Mouse (Mus musculus) cerebral cortex, adult 2 months (tissue): ENCODE results near the gene Ccdc155.

Experiments
- WGBS: fragments of 180-500 bp; shearing (Covaris S2); methylation state at CpG from one replicate; pipeline ENCODE4 v1.1.7; 2018; 5-methylcytosine and 5-hydroxymethylcytosine counted together

Gene Ccdc155

GRCm38 (mm10) chr7:45226421-45226820, 21.7 kb upstream of the Ccdc155 start:
- WGBS, result 98% methylated on average over 5 of the region's 5 CpGs

DNA sequence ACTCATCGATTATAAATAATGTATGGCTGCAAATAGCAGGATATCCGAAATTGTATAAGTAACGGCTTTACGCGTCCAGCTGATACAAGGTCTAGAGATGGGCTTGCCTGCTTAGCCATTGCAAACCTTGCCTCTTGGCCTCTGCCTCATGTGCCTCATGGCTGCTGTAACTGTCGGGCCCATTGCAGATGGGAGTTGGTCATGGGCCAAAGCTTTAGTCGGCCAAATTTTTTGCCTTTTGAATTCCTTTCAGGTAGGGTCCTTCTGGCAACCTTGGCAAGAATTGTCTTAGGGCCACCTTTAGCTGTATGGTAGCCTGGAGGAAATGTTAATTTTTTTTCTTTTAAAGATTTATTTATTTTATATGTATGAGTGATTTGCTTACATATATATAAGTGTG, 20.1 kb upstream of the Ccdc155 start:
- 89% methylated on average over 7 of the region's 7 CpGs for WGBS

GRCm38 (mm10) chr7:45221680-45222079, 17.0 kb upstream of the Ccdc155 start:
- WGBS, result 91% methylated on average over 2 of the region's 2 CpGs

DNA sequence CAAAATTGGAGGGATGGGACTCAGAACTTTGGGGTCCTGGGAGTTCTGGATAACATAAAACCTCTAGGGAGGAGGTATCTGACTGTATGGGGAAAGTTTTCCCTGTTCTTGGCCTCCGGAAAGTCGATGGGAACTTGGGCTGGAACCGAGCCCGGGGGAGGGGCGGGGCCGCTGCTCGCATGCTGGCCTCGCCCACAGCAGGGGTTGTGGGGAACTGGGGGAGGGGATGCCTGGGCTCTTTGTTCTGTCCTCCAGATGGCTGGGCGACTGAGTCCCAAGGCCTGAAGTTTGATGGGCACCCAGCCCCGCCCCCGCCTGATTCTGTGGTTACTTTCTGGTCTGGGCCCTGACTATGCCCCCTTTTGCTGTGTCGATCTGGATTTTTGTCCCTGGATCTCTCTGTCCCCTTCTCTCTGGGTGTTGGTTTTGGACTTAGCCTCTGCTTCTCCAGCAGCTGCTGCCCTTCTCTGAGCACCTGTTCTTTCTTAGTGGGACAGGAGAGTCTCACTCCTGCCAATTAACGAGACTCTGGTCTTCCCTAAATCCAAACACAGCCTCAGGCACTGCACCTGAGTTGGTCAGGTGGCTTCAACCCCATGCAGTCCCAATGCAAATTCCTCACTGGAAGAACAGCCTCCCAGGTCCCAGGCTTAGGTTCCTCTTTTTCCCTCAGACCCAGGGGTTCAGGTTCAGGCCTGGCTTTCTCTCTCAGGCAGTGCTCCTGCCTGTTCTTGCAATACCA, 11.9 kb upstream of the Ccdc155 start:
- 17% methylated on average over 13 of the region's 13 CpGs for WGBS

GRCm38 (mm10) chr7:45215673-45216441, 11.2 kb upstream of the Ccdc155 start, which contains the start of gene Tead2:
Gene Tead2, plus strand, starts transcription at chr7:45215753.
- 3% methylated on average over 55 of the region's 55 CpGs for WGBS

- 81% methylated on average over 5 of the region's 5 CpGs for WGBS
These were observed 9.0 kb upstream of the Ccdc155 start for GRCm38 (mm10) chr7:45213708-45214107.

DNA sequence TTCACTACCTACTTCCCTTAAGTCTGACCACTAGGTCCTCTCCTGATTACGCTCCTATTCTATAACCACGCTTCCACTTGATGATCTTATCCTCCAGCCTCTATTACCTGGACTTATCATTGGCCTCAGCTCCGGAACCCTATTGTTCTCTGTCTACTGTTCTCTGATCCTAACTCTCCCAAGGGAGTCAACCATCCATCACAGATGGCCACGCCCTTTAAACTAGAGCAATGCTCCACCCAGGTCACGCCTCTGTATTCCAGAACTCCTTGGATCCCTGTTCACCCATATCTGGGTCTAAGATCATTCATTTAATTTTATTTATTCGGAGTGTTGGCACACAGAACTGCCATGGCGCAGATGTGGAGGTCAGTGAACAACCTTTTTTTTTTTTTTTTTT, 7.7 kb upstream of the Ccdc155 start:
- 82% methylated on average over 7 of the region's 7 CpGs for WGBS

DNA sequence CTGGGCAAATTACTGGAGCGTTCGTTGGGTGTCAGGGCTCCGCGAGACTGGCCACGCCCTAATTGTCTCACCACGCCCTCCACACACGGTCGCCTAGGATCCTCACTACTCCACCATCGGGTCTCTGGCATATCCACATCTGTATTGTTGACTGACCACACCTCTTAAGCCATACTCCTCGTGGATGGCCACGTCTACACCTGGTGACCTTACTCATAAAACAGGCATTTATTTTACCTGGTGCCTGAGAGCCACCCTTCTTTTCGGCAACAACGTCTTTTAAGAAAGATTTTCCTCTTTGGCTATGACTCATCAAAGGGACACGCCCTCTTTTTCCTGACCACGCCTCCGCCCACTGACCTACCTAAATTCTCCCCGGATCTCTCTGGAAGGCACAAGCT, 7.2 kb upstream of the Ccdc155 start, which contains the start of gene Dkkl1:
TSS of gene Dkkl1 (minus strand) at position 297 of the 401 bp plus-strand sequence.
- 10% methylated on average over 17 of the region's 17 CpGs for WGBS

GRCm38 (mm10) chr7:45211070-45211469, 6.4 kb upstream of the Ccdc155 start:
- WGBS, result 77% methylated on average over 10 of the region's 10 CpGs

DNA sequence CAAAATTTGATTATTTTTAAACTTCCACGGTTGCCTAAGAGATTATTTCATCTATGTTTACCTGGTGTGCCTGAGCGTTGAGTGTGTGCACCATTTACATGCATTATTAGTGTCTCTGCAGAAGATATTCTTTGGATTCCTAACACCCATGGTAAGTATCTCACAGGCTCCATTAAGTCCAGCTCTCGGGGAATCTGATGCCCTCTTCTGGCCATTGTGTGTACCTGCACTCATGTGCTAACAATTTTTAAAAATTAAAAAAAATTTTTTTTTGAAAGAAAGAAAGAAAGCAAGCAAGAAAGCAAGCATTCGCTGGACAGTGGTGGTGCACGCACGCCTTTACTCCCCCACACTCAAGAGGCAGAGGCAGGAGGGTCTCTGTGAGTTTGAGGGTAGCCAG, 3.6 kb upstream of the Ccdc155 start:
- 74% methylated on average over 6 of the region's 6 CpGs for WGBS

DNA sequence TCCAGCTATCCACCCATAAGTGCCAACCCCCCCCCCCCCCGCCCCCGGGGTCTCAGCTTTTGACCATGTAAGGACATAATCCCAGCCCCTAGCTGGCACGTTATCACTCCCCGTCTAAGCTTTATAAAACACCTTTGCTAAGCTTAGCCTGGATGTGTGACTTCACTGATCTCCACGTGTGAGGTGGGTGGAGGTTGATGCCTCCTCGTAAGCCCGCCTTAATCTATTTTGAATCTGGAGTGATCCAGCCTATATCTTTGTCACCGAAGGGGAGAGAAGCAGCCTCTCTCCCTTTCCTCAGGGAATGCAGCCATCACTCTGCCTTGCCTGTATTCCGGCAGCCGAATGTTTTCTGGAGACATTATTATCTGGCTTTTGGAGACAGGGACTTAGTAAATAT, 2.0 kb downstream of the Ccdc155 start:
- 30% methylated on average over 10 of the region's 10 CpGs for WGBS

- 49% methylated on average over 11 of the region's 11 CpGs for WGBS
These were observed 5.7 kb downstream of the Ccdc155 start for GRCm38 (mm10) chr7:45198961-45199360.

- WGBS, result 14% methylated on average over 5 of the region's 5 CpGs
These were observed 6.3 kb downstream of the Ccdc155 start for GRCm38 (mm10) chr7:45198435-45198834.

DNA sequence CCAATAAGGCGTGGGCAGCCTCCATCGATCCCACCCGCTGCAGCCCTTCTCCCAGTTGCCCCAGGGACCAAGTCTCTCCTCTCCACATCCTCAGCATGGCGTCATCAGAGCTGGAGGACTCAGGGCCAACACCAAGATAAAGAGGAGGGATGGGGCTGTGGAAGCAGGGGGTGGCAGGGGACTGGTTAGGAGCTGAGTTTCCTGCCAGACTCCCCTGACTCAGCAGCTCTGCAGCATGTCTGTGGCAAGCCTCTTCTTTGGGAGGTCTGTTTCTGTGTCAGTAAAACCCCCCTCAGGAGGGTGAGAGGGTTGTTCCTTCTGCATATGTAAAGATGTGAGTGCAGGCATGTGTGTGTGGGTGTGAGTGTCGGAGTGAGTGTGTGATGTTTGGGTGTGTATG, 7.7 kb downstream of the Ccdc155 start:
- 53% methylated on average over 5 of the region's 5 CpGs for WGBS

DNA sequence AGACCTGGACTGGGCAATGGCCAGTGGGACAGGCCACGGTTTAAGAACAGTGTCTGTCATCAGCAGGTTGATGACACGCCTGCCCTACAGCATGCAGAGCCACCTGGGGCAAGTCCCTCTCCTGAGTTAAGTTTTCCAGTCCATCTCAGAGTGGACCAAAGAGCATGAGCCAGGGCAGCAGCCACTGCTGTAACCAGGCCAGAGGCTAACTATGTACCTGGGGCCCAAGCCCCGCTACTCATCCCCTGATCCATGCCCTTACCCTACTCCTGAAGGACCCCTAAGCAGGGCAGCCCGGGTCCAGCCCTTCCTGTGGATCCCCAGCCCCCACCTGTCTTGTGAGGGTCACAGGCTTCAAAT, 8.5 kb downstream of the Ccdc155 start:
- WGBS, result 88% methylated on average over 4 of the region's 4 CpGs

GRCm38 (mm10) chr7:45195341-45196175, 9.1 kb downstream of the Ccdc155 start:
- WGBS, result 80% methylated on average over 13 of the region's 13 CpGs

- 67% methylated on average over 17 of the region's 17 CpGs for WGBS
These were observed 10.6 kb downstream of the Ccdc155 start for GRCm38 (mm10) chr7:45193871-45194785.

GRCm38 (mm10) chr7:45193406-45193805, 11.3 kb downstream of the Ccdc155 start:
- WGBS, result 55% methylated on average over 5 of the region's 5 CpGs

DNA sequence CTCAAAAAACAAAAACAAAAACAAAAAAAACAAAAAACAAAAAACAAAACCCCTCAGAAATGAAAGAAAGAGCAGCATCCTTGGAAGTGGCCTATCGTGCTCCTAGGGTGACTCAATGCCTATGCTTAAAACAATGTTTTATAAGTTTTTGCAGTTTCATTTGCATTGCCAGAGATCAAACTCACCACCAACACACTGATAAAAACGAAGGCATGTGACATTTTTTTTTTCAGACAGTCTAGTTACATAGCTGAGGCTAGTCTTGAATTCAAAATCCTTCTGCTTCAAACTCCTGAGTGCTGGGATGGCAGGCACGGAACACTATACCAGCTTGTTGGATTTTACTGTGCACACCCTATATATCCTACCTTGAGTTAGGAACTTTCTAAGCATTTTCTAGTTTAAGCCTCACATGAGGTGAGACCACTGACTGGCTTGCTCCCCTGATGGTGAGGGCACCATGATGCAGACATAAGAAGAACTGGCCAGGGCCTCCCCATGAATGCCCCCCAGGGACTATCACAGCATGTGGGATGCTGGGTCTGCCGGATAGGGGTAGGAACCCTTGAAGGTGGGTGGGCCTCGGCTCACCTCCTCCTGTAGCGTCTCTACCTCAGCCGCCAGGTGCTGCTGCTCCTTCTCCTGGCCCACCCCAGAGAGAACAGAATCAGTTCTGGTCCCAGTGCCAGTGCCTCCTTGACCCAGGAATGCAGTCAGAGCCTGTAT, 11.9 kb downstream of the Ccdc155 start:
- 82% methylated on average over 7 of the region's 7 CpGs for WGBS

GRCm38 (mm10) chr7:45191803-45192363, 12.8 kb downstream of the Ccdc155 start:
- 42% methylated on average over 8 of the region's 8 CpGs for WGBS
